Mouse (Mus musculus): ENCODE measurements around the gene Gm9732. TPM values are rescaled to one million over a fixed set of nuclear protein-coding genes. Genes with fewer than 3 reads are reported as not detected.

Gm9732 gene
- not detected in 2 replicates for polyA plus RNA-seq (2012; rRNA removed; ENCODE audit: low replicate concordance)

DNA sequence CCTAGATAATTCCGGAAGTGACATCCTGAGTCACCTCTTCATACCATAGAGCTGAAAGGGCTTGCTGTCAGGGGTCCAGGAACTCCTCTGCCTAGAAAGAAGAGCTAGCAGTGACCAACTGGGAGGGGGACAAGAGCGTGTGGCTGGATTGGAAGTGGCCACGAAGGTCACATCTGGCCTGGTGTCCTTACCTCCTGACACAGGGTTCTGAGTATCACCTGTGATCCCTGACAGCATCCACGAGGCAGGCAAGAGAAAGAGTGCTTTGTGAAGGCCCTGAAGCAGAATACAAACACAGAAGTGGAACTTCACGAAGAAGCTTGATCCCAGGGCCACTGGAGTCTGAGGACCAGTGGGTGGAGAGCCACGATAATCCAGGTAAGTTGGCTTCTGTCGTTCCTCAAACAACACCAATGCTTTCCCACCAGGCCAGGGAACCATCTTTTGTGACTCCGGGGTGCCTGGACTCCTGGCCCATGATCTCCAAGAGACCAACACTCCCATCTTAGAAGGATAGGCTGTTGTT is at the start of gene Gm9732:
Gene Gm9732 (plus strand): TSS at position 51 of the 526 bp plus-strand sequence.

DNA sequence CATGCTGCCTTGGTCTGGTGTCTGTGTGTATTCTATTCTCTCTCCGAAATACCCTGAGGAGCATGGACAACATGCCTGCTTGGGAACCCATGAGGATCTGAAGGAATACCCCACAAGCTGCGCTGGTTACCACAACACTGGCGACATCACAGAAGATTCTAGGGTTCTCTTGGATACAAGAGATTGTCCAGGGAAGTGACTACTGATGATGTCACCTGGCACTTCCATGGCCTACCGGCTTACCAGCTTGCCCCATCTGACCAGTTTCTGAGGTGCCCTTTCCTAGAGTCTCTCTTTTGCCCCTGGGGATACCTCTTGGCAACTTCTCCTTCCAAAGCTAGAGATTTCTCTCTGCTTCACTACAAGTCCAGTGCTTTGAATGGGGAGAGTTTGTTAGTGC is 39.6 kb upstream of the Gm9732 start, which contains the start of gene Gm8122:
Gene Gm8122 (minus strand): TSS at position 101 of the 400 bp plus-strand sequence.

DNA sequence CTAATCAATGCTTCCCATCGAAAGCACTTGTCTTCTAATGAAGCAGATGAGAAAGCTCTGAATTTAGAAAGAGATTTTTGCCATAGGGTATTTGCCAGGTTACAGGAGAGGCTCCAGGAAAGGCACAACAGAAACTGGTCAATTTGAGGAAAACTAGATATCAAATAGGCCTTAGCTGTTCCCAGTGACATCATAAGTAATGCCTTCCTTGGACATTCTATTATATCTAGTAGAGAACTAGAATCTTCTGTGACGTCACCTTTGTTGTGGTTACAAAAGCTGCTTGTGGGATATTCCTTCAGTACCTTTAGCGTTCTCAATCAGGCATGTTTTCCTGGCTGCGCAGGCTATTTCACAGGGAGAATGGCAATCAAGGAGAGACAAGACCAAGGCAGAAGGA is 16.5 kb upstream of the Gm9732 start, which contains the start of gene Gm8126:
Gene Gm8126 (plus strand): TSS at position 301 of the 400 bp plus-strand sequence.

DNA sequence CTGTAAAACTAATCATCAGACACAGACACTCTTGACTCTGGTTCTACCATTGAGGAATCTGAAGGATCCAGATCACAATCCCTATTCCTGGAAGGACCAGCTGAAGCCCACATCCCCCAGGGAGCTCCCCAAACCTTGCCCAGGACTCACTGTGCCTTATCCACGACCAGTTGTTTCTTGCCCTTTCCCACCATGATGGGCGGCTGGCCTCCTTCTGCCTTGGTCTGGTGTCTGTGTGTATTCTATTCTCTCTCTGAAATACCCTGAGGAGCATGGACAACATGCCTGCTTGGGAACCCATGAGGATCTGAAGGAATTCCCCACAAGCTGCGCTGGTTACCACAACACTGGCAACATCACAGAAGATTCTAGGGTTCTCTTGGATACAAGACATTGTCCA is 18.7 kb downstream of the Gm9732 start, which contains the start of gene Gm8127:
Gene Gm8127 (minus strand): TSS at position 330 of the 400 bp plus-strand sequence.

DNA sequence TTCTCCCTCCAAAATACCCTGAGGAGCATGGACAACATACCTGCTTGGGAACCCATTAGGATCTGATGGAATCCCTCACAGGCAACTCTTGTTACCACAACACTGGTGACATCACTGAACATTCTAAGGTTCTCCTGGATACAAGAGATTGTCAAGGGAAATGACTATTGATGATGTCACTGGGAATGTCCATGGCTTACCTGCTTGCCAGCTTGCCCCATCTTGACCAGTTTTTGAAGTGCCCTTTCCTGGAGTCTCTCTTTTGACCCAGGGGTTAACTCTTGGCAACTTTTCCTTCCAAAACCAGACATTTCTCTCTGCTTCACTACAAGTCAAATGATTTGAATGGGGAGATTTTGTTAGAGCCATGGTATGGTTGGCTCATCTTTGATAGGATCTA is 72.9 kb downstream of the Gm9732 start, which contains the start of gene 1700001F09Rik:
Gene 1700001F09Rik (minus strand): TSS at position 101 of the 400 bp plus-strand sequence.

Other genes with a start within 250 kb of the Gm9732 start
- not detected in 2 replicates for gene Gm8094, start 198.4 kb upstream of the Gm9732 start, polyA plus RNA-seq (2012; rRNA removed; ENCODE audit: low replicate concordance)
- gene Gm8104, start 174.4 kb upstream of the Gm9732 start, polyA plus RNA-seq (2012; rRNA removed; ENCODE audit: low replicate concordance), result not detected in 2 replicates
- gene Gm7233, start 95.2 kb upstream of the Gm9732 start, polyA plus RNA-seq (2012; rRNA removed; ENCODE audit: low replicate concordance), result not detected in 2 replicates
- gene Gm8122, start 39.7 kb upstream of the Gm9732 start, polyA plus RNA-seq (2012; rRNA removed; ENCODE audit: low replicate concordance), result not detected in 2 replicates
- not detected in 2 replicates for gene Gm8126, start 16.4 kb upstream of the Gm9732 start, polyA plus RNA-seq (2012; rRNA removed; ENCODE audit: low replicate concordance)
- not detected in 2 replicates for gene Gm8127, start 18.8 kb downstream of the Gm9732 start, polyA plus RNA-seq (2012; rRNA removed; ENCODE audit: low replicate concordance)
- not detected in 2 replicates for gene 1700001F09Rik, start 72.8 kb downstream of the Gm9732 start, polyA plus RNA-seq (2012; rRNA removed; ENCODE audit: low replicate concordance)
- not detected in 2 replicates for gene Gm8138, start 141.3 kb downstream of the Gm9732 start, polyA plus RNA-seq (2012; rRNA removed; ENCODE audit: low replicate concordance)